Mouse (Mus musculus) hindbrain, embryonic 15.5 days (tissue): ENCODE data around the gene Rps5. TPM values are rescaled to one million over a fixed set of nuclear protein-coding genes. Genes with fewer than 3 reads are reported as not detected.
"Not testable (repeated sequence)": the region's sequence is repeated elsewhere in the genome, so short reads cannot be mapped to it uniquely, and the experiment has no call there.

ENCODE experiments used
- ATAC-seq: fragments of 200-750 bp; cut with Nextera tagmentation; 2 replicates; pipeline ENCODE4 v1.8.0; 2017; ENCODE audit warnings: low read depth, moderate number of reproducible peaks, moderate TSS enrichment; ENCODE audit not compliant: low FRiP score
- H3K27ac ChIP-seq: fragments of 300-500 bp; sonication (generic); replicated peaks from 2 replicates; pipeline ENCODE4 v1.5.1; 2015; ENCODE audit warnings: mild to moderate bottlenecking, inconsistent platforms
- H3K27me3 ChIP-seq: fragments of 300-500 bp; sonication (generic); 2 replicates; pipeline ENCODE4 v1.6.1; 2015; ENCODE audit warnings: control low read depth, inconsistent platforms
- H3K36me3 ChIP-seq: fragments of 300-500 bp; sonication (generic); 2 replicates; pipeline ENCODE4 v1.6.1; 2015; ENCODE audit warnings: control low read depth, inconsistent platforms
- H3K4me1 ChIP-seq: fragments of 300-500 bp; sonication (generic); replicated peaks from 2 replicates; pipeline ENCODE4 v1.6.1; 2015; ENCODE audit warnings: control low read depth, inconsistent platforms
- H3K4me2 ChIP-seq: fragments of 300-500 bp; sonication (generic); 2 replicates; pipeline ENCODE4 v1.6.1; 2015; ENCODE audit warnings: moderate library complexity, mild to moderate bottlenecking, inconsistent platforms
- H3K4me3 ChIP-seq: fragments of 300-500 bp; sonication (generic); 2 replicates; pipeline ENCODE4 v1.5.1; 2015; ENCODE audit warnings: mild to moderate bottlenecking, inconsistent platforms
- H3K9ac ChIP-seq: fragments of 300-500 bp; sonication (generic); 2 replicates; pipeline ENCODE4 v1.6.1; 2015; ENCODE audit warnings: inconsistent platforms
- H3K9me3 ChIP-seq: fragments of 300-500 bp; sonication (generic); 2 replicates; pipeline ENCODE4 v1.6.1; 2016; ENCODE audit warnings: control low read depth, inconsistent platforms
- WGBS: fragments of 180-500 bp; shearing (Covaris S2); methylation state at CpG from one replicate; pipeline ENCODE4 v1.1.7; 2015; 5-methylcytosine and 5-hydroxymethylcytosine counted together
- polyA plus RNA-seq: library from polyadenylated mRNA; unstranded; fragments of >200 nt; fragmentation: Nextera tagmentation; extraction: Ambion mirVana; gene quantifications from 2 replicates; pipeline ENCODE4 v1.2.1, GENCODE M21; 2015

Rps5 gene
- polyA plus RNA-seq, 1 experiment from 2014 or later = 549 TPM

- Histone ChIP-seq H3K4me3 (no peak overlapping the region), H3K4me2 (no peak overlapping the region), H3K36me3 (peaks cover 39% of the 10 kb centered on the region), H3K27ac (no peak overlapping the region), H3K9me3 (no peaks in the 10 kb centered on the region), H3K4me1 (peaks cover 4% of the 10 kb centered on the region), H3K9ac (no peak overlapping the region), H3K27me3 (no peaks in the 10 kb centered on the region)
- no peak for ATAC-seq
- WGBS = 59% methylated on average over 10 of the region's 10 CpGs
Measured at GRCm38 (mm10) chr7:12903623-12904022, 18.5 kb upstream of the Rps5 start.

GRCm38 (mm10) chr7:12905146-12905545 lies 16.9 kb upstream of the Rps5 start:
- Histone ChIP-seq H3K9me3 (no peaks in the 10 kb centered on the region), H3K4me2 (no peak overlapping the region), H3K27ac (no peak overlapping the region), H3K27me3 (no peaks in the 10 kb centered on the region), H3K9ac (no peak overlapping the region), H3K36me3 (peaks cover 43% of the 10 kb centered on the region), H3K4me1 (peaks cover 8% of the 10 kb centered on the region), H3K4me3 (no peak overlapping the region)
- no peak for ATAC-seq
- 92% methylated on average over 1 of the region's 1 CpGs for WGBS

GRCm38 (mm10) chr7:12909498-12909962 lies 12.6 kb upstream of the Rps5 start:
- H3K4me3 ChIP-seq = peak overlapping the region; percentile 51
- 0 out of 2 replicates have a peak overlapping the region, but pooled peaks have one; percentile 57 for H3K9ac ChIP-seq
- 40% methylated on average over 7 of the region's 7 CpGs for WGBS
- peak overlapping the region; percentile 92 for H3K27ac ChIP-seq
- peak; percentile 49 for ATAC-seq
- H3K36me3 ChIP-seq = peaks cover 42% of the 10 kb centered on the region
- H3K27me3 ChIP-seq = no peaks in the 10 kb centered on the region
- H3K4me1 ChIP-seq = peaks cover 8% of the 10 kb centered on the region
- no peaks in the 10 kb centered on the region for H3K9me3 ChIP-seq
- peak overlapping the region; percentile 67 for H3K4me2 ChIP-seq

GRCm38 (mm10) chr7:12910181-12910668 lies 11.9 kb upstream of the Rps5 start:
- no peaks in the 10 kb centered on the region for H3K27me3 ChIP-seq
- peaks cover 8% of the 10 kb centered on the region for H3K4me1 ChIP-seq
- peaks cover 35% of the 10 kb centered on the region for H3K36me3 ChIP-seq
- 10% methylated on average over 19 of the region's 19 CpGs for WGBS
- peak overlapping the region; percentile 57 for H3K9ac ChIP-seq
- no peaks in the 10 kb centered on the region for H3K9me3 ChIP-seq
- peak overlapping the region; percentile 92 for H3K27ac ChIP-seq
- peak overlapping the region; percentile 51 for H3K4me3 ChIP-seq
- peak; percentile 85 for ATAC-seq
- H3K4me2 ChIP-seq = peak overlapping the region; percentile 67

GRCm38 (mm10) chr7:12913556-12913955 lies 8.5 kb upstream of the Rps5 start:
- no peak for ATAC-seq
- H3K9ac ChIP-seq = no peak overlapping the region

GRCm38 (mm10) chr7:12920495-12920894 lies 1.6 kb upstream of the Rps5 start:
- not testable (repeated sequence) for H3K27me3 ChIP-seq, H3K4me3 ChIP-seq, H3K9me3 ChIP-seq, H3K4me2 ChIP-seq, H3K9ac ChIP-seq, ATAC-seq, H3K27ac ChIP-seq
- Histone ChIP-seq H3K4me1 (peaks cover 10% of the 10 kb centered on the region), H3K36me3 (peaks cover 20% of the 10 kb centered on the region)
- WGBS = 90% methylated on average over 7 of the region's 8 CpGs

More at GRCm38 (mm10) chr7:12913556-12913955, 8.5 kb upstream of the Rps5 start:
- H3K9me3 ChIP-seq = no peaks in the 10 kb centered on the region
- no peak overlapping the region for H3K4me2 ChIP-seq
- H3K4me3 ChIP-seq = no peak overlapping the region
- H3K27me3 ChIP-seq = no peaks in the 10 kb centered on the region
- peaks cover 8% of the 10 kb centered on the region for H3K4me1 ChIP-seq
- H3K36me3 ChIP-seq = peaks cover 5% of the 10 kb centered on the region
- H3K27ac ChIP-seq = no peak overlapping the region

- no peaks in the 10 kb centered on the region for H3K9me3 ChIP-seq
- peaks cover 29% of the 10 kb centered on the region for H3K36me3 ChIP-seq
- H3K4me2 ChIP-seq = peak overlapping the region; percentile 91
- WGBS = 2% methylated on average over 3 of the region's 3 CpGs
- peaks cover 7% of the 10 kb centered on the region; the same call in 1 of the 2 replicates for H3K27me3 ChIP-seq
- H3K4me1 ChIP-seq = peaks cover 10% of the 10 kb centered on the region
- H3K4me3 ChIP-seq = peak overlapping the region; percentile 72
- peak overlapping the region; percentile 86 for H3K9ac ChIP-seq
- peak overlapping the region; percentile 95 for H3K27ac ChIP-seq
- ATAC-seq = no peak; the same call in 1 of the 2 replicates
Measured at GRCm38 (mm10) chr7:12921318-12921704, 779 bp upstream of the Rps5 start.

GRCm38 (mm10) chr7:12922729-12923128 lies 639 bp downstream of the Rps5 start:
- Histone ChIP-seq H3K27ac (no peak overlapping the region), H3K9ac (peak overlapping the region; percentile 75)
- no peak for ATAC-seq

GRCm38 (mm10) chr7:12926316-12926715 lies 4.2 kb downstream of the Rps5 start:
- ATAC-seq = no peak
- Histone ChIP-seq H3K27me3 (peaks cover 21% of the 10 kb centered on the region), H3K9ac (no peak overlapping the region), H3K4me3 (no peak overlapping the region), H3K4me2 (no peak overlapping the region), H3K36me3 (peaks cover 37% of the 10 kb centered on the region), H3K27ac (no peak overlapping the region), H3K9me3 (no peaks in the 10 kb centered on the region), H3K4me1 (peaks cover 17% of the 10 kb centered on the region)
- 80% methylated on average over 7 of the region's 7 CpGs for WGBS

More at GRCm38 (mm10) chr7:12922729-12923128, 639 bp downstream of the Rps5 start:
- peaks cover 12% of the 10 kb centered on the region for H3K4me1 ChIP-seq
- H3K4me3 ChIP-seq = peak overlapping the region; percentile 72
- no peaks in the 10 kb centered on the region for H3K9me3 ChIP-seq
- H3K4me2 ChIP-seq = peak overlapping the region; percentile 81
- 3% methylated on average over 8 of the region's 8 CpGs for WGBS
- peaks cover 20% of the 10 kb centered on the region for H3K27me3 ChIP-seq
- peaks cover 37% of the 10 kb centered on the region for H3K36me3 ChIP-seq

- H3K9ac ChIP-seq = peak within 1 kb of the TSS; percentile 31
- H3K27ac ChIP-seq = no peak within 1 kb of the TSS
- 29% methylated on average over 8 of the region's 8 CpGs for WGBS
- peak within 1 kb of the TSS; percentile 57 for H3K4me2 ChIP-seq
- H3K4me1 ChIP-seq = peaks cover 17% of the 10 kb centered on the region
- H3K36me3 ChIP-seq = peaks cover 37% of the 10 kb centered on the region
- no peaks in the 10 kb centered on the region for H3K9me3 ChIP-seq
- H3K4me3 ChIP-seq = peak within 1 kb of the TSS; percentile 27
- ATAC-seq = no peak
- H3K27me3 ChIP-seq = peaks cover 21% of the 10 kb centered on the region
Measured at GRCm38 (mm10) chr7:12927191-12927680, 5.1 kb downstream of the Rps5 start, which contains the start of gene Rnf225. TSS of gene Rnf225 (plus strand) at chr7:12927416.

- Histone ChIP-seq H3K4me1 (peaks cover 13% of the 10 kb centered on the region), H3K27me3 (peaks cover 21% of the 10 kb centered on the region), H3K36me3 (peaks cover 37% of the 10 kb centered on the region), H3K9me3 (no peaks in the 10 kb centered on the region), H3K4me3 (peak overlapping the region; percentile 27), H3K27ac (no peak overlapping the region), H3K4me2 (peak overlapping the region; percentile 57), H3K9ac (peak overlapping the region; percentile 31)
- peak; percentile 23; the same call in 1 of the 2 replicates for ATAC-seq
- 4% methylated on average over 65 of the region's 65 CpGs for WGBS
Measured at GRCm38 (mm10) chr7:12927693-12928589, 5.9 kb downstream of the Rps5 start.

- H3K9ac ChIP-seq = no peak overlapping the region
- WGBS = 44% methylated on average over 4 of the region's 4 CpGs
- no peaks in the 10 kb centered on the region for H3K9me3 ChIP-seq
- H3K4me2 ChIP-seq = no peak overlapping the region
- no peak overlapping the region for H3K4me3 ChIP-seq
- no peak overlapping the region for H3K27ac ChIP-seq
- no peaks in the 10 kb centered on the region for H3K36me3 ChIP-seq
- ATAC-seq = no peak
- H3K4me1 ChIP-seq = no peaks in the 10 kb centered on the region
- H3K27me3 ChIP-seq = no peaks in the 10 kb centered on the region
Measured at GRCm38 (mm10) chr7:12933615-12934140, 11.6 kb downstream of the Rps5 start.
